Mouse (Mus musculus) kidney, postnatal 4 days (tissue): ENCODE data around the gene Tceal7.
"Not testable (repeated sequence)": the region's sequence is repeated elsewhere in the genome, so short reads cannot be mapped to it uniquely, and the experiment has no call there.

ENCODE experiments used
- DNase-seq, 2 experiments: peaks; one replicate each; pipeline ENCODE4 v3.0.0; 2021; ENCODE audit warnings: mixed read lengths in 2 of 2

The Tceal7 gene

DNA sequence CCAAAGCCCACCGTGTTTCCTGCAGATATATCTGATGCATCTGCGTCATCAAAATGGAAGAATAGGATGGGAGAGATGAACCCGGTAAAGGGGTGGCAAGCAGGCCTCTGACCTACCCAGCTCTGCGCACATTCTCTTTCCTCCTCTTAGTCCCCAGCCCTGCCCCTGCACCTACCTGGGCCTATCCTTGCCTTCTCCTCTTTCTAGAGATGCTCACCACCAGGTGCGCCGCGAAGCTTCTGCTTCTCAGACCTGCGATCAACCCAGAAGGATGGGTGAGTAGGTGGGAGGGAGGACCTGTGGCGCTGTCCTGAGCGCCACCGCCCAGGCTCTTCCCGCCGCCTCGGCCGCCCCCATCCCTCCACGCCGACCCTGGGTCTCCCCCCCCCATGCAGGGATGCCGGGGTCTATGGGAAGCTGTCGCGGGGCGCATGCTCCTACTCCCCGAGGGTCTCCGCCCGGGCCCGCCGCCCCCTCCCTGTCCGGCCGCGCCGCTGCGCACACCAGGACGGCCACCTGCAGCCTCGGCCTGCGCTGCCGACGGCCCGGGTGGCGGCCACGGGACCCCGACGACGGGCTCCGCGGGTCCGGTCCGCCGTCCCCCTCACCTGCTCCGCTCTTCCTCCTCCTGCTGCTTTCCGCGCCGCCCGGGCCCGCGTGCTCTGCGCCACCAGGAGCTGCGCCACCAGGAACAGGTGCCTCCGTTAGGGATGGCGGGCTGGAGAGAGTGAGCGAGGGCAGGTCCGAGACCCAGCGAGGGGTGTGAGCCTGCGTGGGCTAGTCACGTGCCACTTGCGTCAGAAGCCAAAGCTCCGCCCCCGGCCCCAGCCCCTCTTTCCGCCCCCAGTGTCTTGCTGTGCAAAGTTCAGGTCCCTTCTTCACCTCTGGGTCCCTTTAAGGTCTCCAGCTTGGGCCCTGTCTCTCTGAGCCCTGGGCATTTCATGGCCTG lies at the start of gene Tceal7, which contains the start of gene Bex1:
Gene Tceal7 (plus strand): TSS at position 51 of the 949 bp plus-strand sequence.
Gene Bex1 (minus strand): TSS at position 785 of the 949 bp plus-strand sequence.
- DNase-seq, result not testable (repeated sequence)

DNA sequence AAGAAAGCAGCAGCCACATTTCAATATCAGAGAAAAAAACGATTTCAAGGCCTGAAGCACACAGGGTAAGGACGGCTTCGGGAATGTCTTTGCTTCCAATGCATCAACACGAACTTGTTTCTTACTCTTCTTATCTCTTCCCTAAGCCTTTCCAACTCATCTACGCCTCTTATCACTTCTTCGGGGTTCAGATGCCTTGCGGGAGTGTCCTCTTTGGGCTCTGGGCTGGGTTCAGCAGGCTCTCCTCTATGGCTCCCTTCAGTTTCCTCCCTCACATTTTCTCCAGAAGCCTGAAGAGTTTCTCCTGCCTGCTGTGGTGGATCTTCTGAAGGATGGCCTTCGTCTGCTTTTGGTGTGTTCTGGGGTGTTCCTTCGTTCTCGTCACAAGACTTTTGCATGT lies 44.0 kb upstream of the Tceal7 start:
- no peak for DNase-seq

DNA sequence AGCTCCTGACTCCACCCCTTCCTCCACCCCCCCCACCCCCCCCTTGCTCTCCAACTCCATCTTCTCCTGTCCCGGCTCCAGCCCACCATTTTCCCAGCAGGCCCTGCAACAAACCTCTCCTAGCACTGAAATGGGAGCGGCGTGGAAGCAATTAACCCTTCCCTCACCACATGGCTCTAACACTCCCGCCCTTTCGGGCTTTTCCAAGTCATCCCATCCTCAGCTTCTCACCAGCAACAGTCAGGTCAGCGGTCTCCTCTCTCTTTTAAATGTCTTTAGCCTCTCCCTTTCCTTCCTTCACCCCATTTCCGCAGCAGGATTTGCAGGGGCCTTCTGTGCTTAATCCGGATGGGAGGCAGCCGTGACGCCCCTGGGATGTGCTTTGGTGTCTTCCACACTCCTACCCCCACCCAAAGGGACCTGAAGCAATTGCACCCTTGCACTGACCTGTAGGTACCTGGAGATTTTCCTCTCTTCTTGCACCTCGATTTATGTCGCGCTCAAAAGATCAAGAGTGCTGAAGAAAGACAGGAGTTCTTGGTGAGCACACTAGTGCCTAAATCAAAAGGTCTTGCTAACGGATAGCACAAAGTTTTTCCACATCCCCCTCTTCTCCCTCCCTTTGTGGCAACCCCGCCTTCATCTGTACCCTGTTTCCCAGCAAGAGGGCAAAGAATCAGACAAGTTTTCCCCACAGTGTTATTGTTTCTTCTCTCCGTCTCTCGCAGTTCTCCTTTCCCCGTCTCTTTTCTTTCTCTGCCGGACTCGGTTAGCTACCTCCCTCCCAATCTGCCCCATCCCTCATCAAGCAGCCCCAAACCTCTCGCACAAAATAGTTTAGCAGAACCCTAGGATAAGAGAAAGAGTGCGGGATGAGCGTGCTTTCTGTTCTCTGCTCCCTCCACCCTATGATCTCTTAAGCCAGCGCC lies 43.1 kb upstream of the Tceal7 start:
- peak; percentile 69 to 85 for DNase-seq

DNA sequence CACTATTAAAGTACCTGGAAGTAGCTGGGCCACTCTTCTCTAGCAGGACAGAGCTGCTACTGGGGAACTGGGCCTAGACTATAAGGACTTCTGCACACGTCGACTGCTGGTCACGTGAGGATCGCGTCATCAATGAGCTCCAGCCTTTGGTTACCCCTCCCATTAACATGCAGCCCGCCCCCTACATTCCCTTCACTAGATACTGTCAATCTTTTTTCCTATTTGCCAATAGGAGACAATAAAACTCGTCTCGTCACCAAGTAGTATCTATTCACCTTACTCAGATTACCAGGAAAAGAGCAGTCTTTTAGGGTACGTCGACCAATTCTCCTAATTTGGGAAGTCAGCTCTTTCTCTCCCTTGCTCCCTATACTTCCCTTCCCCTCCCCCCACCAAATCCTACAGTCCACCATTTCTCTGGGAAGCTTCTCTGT lies 42.4 kb upstream of the Tceal7 start, which contains the start of gene Tceal8:
Gene Tceal8 (minus strand): TSS at position 225 of the 434 bp plus-strand sequence.
- DNase-seq, result peak; percentile 82 to 88

DNA sequence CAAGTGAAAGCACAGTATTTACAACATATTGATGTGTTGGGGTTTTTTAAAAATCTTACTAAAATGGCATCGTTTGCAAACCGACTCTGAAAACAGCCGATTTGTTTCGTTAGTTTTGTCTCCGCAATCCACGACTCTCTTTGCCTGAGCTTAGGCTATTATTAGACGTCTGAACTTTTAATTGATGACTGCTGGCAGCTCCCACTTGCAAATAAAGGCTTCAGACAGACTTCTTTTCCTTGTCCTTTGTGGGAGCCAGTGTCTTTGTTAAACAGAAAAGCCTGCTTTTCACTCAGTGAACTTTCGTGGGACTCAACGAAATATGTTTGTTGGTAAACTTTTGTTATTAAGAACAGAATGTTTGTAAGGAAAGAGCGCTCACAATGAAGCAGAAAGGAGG lies 41.8 kb upstream of the Tceal7 start:
- DNase-seq, result no peak

DNA sequence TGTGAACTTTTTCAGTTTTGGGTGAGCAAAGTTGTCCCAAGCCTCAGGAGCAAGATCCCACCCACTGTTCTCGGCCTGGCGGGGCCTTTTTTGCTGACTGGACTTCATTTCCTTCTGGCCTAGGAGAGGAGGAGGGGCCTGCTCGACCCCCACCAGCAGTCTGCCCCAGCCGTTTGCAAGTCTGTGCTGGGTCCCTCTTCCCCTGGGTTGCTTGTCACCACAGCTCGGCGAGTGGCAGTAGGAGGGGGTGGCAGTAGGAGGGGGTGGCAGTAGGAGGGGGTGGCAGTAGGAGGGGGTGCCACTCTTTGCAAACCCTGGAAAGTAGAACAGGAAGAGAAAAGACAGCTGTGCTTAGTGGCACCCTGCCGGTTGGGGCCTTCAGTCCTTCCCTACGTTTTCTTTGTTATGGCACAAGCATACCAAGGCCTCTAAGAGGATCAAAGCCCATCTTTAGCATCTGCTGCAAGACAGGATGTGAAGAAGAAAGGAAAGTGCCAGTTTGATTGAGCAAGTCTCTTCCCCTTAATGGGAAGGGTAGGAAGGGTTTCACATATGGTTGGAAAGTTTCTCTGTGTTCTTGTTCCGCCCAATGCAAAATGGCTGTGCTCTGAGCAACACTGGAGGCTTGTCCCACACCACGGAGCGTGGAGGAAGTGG lies 33.6 kb upstream of the Tceal7 start:
- peak; percentile 13 to 15 for DNase-seq

DNA sequence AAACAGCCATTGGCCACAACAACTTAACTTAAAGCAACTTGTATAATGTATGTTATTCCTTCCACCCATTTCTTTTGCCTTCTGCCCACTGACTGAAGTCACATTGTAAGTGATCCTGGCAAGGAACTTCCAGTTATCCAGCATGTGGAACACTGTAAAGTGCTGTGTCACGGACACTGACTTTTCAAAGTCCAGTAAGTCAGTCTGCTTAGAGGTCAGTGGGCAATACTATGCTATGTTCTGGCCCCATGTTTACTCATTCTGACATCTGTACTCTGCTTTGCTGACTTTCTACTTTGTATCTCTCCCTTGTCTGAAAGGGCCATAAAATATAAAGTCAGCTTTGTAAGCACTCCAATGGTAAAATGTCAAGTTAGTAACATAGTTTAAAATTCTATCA lies 31.5 kb upstream of the Tceal7 start:
- no peak for DNase-seq

DNA sequence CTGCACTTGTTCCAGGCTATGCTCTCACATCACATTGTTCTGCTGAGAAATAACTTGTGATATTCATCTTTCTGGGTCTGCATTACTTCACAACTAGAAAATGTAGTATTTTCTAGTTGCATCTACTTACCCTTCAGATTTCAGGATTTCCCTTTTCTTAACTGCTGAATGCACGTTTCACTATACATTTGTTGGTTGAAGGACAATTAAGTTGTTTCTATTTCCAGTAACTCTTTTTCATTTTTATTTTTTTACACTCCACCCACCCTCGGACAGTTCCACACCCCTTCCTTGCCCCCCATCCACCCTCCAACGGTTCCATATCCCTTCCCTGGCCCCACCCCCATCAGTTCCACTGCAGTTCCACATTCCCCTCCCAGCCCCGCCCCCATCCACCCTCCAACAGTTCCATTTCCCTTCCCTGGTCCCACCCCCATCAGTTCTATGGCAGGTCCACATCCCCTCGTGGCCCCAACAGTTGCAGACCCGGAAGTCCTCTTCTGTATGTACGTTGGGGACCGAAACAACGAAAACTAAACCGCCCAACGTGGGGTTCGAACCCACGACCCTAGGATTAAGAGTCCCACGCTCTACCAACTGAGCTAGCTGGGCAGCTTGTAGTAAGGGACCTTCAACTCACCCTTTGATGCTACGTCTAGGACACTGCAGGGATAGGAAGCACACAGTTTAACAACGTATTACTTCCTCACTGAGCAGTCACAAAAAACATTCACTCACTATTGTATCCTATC lies 19.2 kb upstream of the Tceal7 start:
- DNase-seq, result no peak

DNA sequence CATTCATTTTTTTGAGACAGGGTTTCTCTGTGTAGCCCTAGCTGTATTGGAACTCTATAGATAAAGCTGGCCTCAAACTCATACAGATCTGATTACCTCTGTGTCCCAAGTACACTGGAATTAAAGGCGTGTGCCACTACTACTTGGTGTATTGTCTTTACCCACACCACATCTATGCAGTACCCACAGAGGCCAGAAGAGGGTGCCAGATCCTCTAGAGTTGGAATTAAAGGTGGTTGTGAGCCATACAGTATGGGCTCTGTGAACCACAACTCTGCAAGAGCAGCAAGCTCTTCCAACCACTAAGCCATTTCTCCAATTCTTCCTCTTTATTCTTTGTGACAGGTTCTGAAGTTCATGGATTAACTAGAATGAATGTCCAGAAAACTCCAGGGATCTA lies 17.7 kb upstream of the Tceal7 start:
- peak; percentile 54 to 65 for DNase-seq

DNA sequence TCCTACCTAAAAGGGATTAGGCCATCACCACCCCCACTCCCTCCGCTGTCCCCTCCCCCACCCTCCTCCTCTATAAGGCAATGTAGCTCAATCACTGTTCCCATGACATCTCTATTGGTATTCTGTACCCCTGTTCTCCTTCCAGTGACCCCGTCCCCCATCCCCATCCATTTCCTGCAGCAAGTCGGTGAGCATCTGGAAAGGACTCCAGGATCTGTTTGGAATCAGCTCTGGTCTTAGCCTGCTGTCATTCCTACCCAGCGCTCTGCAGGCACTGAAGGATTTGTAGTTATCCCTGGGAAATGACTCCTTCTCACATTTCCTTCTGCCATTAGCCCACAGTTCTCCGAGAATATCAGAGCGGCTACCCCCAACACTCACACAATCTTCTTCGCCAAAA lies 11.3 kb upstream of the Tceal7 start:
- no peak for DNase-seq

DNA sequence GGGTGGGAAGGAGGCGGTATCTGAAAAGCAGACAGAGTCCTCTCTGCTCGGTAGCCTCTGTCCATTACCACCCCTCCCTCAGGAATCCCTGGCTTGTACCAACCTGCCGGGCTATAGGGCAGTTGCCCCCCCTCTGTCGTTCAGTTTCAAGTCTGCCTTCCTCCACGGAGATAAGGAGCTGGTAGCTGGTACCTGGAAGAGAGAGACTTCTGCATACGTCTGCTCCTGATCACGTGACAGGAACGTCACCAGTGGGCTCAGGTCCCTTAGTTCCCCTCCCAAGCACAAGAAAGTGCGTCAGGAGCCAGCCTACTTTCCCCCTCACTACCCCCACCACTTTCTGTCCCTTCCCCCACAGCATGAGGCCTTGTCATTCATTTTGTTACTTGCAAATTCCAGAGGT lies 10.9 kb upstream of the Tceal7 start, which contains the start of gene Tceal5:
Gene Tceal5 (minus strand): TSS at position 213 of the 403 bp plus-strand sequence.
- DNase-seq, result peak; percentile 12 to 13

DNA sequence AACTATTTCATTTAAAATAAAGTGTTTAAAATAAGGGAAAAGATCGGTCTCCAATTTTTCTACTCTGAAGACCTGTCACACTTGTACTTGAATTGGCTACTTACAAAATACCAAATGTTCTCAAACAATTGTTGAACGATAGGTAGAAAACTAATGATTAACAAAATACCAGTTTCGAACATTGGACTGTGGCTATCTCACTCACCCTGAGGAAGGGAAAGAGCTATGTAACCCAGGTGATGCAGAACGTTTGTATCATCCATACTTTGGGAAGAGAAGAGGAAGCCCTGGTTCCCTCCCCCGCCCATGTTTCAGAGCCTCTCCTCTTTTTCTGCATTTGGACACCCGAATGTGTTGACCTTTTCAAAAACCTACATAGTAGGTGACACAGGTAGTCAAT lies 10.2 kb upstream of the Tceal7 start:
- DNase-seq, result no peak

DNA sequence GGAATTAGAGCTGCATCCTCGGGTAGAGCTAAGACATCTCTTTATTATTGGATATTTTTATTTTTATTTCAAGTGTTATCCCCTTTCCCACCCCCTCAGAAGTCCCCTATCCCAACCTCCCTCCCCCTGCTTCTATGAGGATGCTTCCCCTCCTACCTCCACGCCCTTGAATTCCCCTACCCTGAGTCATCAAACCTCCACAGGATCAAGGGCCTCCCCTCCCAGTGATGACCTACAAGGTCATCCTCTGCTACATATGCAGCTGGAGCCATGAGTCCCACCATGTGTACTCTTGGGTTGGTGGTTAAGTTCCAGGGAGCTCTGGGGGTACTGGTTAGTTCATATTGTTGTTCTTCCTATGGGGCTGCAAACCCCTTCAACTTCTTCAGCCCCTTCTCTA lies 1.2 kb upstream of the Tceal7 start:
- no peak for DNase-seq

DNA sequence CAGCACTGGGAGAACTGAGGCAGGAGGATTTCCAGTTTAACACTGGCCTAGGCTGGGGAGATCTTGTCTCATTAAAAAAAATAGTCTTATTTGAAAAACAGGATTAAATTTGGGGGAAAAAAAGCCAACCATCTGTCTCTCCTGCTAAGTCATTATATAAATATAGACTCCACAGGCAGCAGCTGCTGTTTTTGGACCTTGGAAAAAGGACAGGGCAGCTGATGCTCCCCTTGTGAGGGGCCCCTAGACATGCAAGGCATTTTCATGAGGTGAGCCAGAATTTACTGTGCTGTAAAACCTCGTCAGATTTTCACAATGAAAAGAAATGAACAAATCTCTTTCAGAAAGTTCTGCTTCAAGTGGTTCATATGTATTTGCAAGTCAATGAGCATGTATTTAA lies 1.7 kb downstream of the Tceal7 start:
- no peak for DNase-seq

DNA sequence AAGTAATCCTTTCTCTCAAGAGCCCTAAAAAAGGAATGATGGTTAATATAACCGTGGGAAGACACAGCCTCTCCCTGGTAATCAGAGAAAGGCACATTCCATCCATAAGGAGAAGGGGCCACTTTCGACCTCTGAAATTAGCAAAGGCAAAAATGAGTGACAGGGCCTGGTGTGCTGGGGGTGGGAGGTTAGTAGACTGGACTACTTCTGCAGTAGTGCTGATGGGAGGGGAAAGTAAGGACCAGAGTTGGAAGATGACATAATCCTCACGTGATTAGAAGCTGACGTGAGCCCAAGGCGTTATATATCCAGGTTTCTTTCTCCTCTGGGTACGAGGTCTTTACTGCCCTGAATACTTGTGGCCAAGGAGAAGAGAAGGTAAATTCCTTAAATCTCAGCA lies 9.1 kb downstream of the Tceal7 start:
- no peak for DNase-seq

DNA sequence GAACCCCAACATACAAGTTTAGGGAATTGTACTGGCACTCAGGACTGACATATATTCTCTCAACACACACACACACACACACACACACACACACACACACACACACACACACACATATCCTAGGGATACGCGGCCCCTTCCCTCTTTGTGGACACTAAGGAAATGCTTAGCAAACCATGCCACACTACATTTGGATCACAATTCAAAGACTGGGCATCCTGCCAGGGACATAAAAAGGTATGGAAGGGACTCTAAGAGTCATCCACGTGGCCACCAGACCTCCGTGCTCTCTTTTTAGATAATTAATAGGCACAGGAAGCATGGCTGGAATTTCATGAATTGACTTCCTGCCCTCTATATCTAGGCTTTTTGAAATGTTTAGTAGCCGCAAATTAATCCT lies 13.2 kb downstream of the Tceal7 start:
- DNase-seq, result peak; percentile 29 to 46

DNA sequence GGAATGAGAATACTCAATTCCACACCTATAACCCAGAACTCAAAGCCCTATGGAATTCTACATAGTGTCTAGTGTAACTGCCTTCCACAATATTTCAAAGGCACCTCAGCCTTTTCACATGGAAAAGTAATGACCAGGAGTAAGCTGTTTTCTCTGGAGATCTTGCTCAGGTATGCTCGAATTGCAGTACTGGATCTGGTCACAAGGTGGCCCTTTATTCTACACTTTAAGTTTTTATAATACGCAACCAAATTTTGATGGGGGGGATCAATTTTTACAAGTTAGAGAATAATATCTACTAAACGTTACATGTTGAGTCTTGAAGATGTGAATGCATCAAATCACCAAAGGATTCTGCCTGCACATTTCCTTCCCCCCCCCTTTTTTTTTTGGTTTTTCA lies 23.5 kb downstream of the Tceal7 start:
- peak; percentile 54 to 60 for DNase-seq

DNA sequence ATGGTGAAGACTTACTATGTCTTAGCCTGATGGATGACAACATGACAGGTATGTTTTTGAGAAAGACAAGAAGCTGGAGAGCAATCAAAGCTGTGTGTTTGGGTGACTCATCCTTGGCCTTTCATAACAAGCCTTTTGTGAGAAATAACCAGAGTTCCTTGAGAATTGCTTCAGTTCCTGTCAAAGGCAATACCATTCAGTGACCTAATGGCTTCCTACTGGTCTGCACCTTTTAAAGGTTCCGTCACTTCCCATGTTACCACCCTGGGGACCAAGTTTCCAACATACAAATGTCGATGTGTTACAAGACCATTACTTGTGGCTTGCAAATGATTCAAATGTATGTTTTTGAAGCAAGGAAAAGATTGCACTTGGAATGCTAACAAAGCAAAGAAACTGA lies 28.6 kb downstream of the Tceal7 start:
- no peak for DNase-seq

DNA sequence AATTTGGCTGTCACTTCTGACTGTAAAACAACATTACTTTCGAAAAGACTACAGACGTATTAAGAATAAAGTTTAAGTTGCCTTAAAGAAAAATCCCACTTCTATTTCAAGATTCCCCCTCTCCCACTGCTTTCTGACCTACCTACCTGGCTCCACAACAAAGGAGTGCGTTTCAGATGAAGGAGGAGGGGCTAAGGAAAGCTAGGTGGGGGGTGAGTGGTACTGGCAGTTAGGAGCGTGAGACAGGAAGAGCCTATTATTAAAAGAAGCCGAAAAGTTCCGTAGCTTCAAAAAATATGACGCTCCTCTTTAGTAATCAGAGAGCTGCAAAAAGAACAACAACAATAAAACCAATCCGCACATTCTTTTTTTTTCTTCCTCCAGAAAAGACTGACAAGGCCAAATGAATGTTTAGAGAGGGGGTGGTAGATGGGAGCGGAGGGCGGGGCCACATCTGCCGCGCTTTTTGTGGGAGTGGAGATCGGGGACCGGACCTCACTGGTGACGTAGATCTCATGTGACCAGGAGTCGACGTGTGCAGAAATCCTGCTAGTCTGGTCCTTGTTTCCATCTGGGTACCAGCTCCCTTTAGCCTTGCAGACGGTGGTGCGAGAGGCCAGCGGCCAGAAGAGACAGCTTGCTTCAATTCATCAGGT lies 30.1 kb downstream of the Tceal7 start, which contains the start of gene Tceal9:
Gene Tceal9 (plus strand): TSS at position 506 of the 656 bp plus-strand sequence.
- DNase-seq, result peak; percentile 81 to 87

DNA sequence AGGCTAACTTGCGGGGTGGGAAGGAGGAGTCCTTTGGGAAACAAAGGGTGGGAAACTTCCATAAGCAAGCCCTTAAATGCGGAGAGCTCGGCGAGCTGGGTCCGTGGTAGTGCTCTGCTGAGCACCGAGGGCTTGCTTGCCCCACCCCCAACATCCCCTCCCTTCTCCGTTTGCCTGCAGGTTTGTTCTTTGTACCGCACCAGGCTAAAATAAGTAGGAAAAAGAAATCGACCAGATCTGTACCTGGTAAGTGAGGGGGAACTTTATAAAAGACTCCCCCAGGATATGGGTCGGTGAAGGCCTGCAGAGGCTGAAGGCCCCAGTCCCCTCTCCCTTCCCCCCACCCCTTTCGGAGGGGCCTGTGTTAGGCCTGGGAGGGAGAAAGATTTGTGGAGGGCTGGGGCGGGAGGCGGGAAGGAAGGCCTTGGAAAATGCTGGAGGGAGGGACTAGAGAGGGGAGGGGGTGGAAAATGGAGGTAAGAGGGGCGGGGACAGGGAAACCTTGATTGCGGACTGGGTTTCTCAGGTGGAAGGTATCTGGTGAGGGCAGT lies 31.0 kb downstream of the Tceal7 start:
- peak; percentile 52 to 66 for DNase-seq

DNA sequence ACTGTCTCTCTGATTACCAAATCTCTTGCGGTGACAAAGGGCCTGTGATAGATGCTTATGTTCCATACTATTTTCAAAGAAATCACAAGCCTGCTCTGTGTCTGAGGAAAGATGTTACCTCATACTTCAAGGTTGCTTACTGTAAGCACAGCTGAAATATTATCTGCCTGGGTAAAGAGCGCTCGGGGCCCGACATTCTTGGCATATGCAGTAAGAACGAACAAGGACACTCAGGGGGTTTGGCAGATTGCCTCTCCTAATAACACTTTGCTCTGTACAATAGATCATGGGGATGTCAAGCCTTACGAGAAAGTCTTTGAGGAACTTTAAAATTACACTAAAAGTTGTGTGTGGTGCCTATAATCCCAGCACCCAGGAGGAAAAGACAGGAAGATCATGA lies 34.2 kb downstream of the Tceal7 start:
- DNase-seq, result no peak
